Mouse (Mus musculus) heart, embryonic 11.5 days (tissue): ENCODE measurements around the gene Znrf3. TPM values are rescaled to one million over a fixed set of nuclear protein-coding genes. Genes with fewer than 3 reads are reported as not detected.

ENCODE experiments used
- ATAC-seq: fragments of 200-750 bp; cut with Nextera tagmentation; replicated peaks from 2 replicates; pipeline ENCODE4 v1.8.0; 2017; ENCODE audit warnings: moderate library complexity; ENCODE audit not compliant: insufficient number of reproducible peaks, low FRiP score, low TSS enrichment
- H3K27ac ChIP-seq: fragments of 300-500 bp; sonication (generic); 2 replicates; pipeline ENCODE4 v1.5.1; 2014; ENCODE audit warnings: mild to moderate bottlenecking, low read depth, low read length
- H3K27me3 ChIP-seq: fragments of 300-500 bp; sonication (generic); 2 replicates; pipeline ENCODE4 v1.6.1; 2014; ENCODE audit warnings: mild to moderate bottlenecking, low read length, mixed read lengths; ENCODE audit not compliant: control insufficient read depth, insufficient read depth
- H3K36me3 ChIP-seq: fragments of 300-500 bp; sonication (generic); 2 replicates; pipeline ENCODE4 v1.6.1; 2014; ENCODE audit warnings: mild to moderate bottlenecking, low read length, moderate library complexity, mixed read lengths; ENCODE audit not compliant: control insufficient read depth, insufficient read depth
- H3K4me1 ChIP-seq: fragments of 300-500 bp; sonication (generic); 2 replicates; pipeline ENCODE4 v1.6.1; 2014; ENCODE audit warnings: low read length; ENCODE audit not compliant: control insufficient read depth, insufficient read depth
- H3K4me2 ChIP-seq: fragments of 300-500 bp; sonication (generic); 2 replicates; pipeline ENCODE4 v1.6.1; 2014; ENCODE audit warnings: mild to moderate bottlenecking, moderate library complexity
- H3K4me3 ChIP-seq: fragments of 300-500 bp; sonication (generic); 2 replicates; pipeline ENCODE4 v1.5.1; 2014; ENCODE audit warnings: low read depth, low read length
- H3K9ac ChIP-seq: fragments of 300-500 bp; sonication (generic); 2 replicates; pipeline ENCODE4 v1.6.1; 2014; ENCODE audit warnings: mild to moderate bottlenecking, low read depth, low read length, moderate library complexity
- H3K9me3 ChIP-seq: fragments of 300-500 bp; sonication (generic); replicated peaks from 2 replicates; pipeline ENCODE4 v1.6.1; 2016; ENCODE audit warnings: low read length; ENCODE audit not compliant: control insufficient read depth
- WGBS: fragments of 180-500 bp; shearing (Covaris S2); extraction: QIAGEN DNeasy Blood & Tissue Kit; methylation state at CpG from one replicate; pipeline ENCODE4 v1.1.7; 2014; ENCODE audit not compliant: insufficient replicate concordance; 5-methylcytosine and 5-hydroxymethylcytosine counted together
- polyA plus RNA-seq: library from polyadenylated mRNA; unstranded; fragments of >200 nt; fragmentation: Nextera tagmentation; extraction: Ambion mirVana; gene quantifications from 2 replicates; pipeline ENCODE4 v1.2.1, GENCODE M21; 2014

Znrf3 gene
- polyA plus RNA-seq, 1 experiment from 2014 or later, result 9.3 TPM

GRCm38 (mm10) chr11:5327693-5328092 lies 117.0 kb downstream of the Znrf3 start:
- no peak overlapping the region for H3K4me2 ChIP-seq
- no peak overlapping the region for H3K9ac ChIP-seq
- WGBS, result 90% methylated on average over 1 of the region's 1 CpGs
- H3K27ac ChIP-seq, result no peak overlapping the region
- ATAC-seq, result no peak
- no peaks in the 10 kb centered on the region for H3K9me3 ChIP-seq
- no peak overlapping the region for H3K4me3 ChIP-seq
- no peaks in the 10 kb centered on the region for H3K27me3 ChIP-seq
- no peaks in the 10 kb centered on the region for H3K4me1 ChIP-seq
- H3K36me3 ChIP-seq, result no peaks in the 10 kb centered on the region

- Histone ChIP-seq H3K9me3 (no peaks in the 10 kb centered on the region), H3K36me3 (no peaks in the 10 kb centered on the region), H3K27me3 (no peaks in the 10 kb centered on the region), H3K9ac (no peak overlapping the region), H3K4me1 (no peaks in the 10 kb centered on the region), H3K4me2 (no peak overlapping the region), H3K27ac (no peak overlapping the region), H3K4me3 (no peak overlapping the region)
- 89% methylated on average over 3 of the region's 3 CpGs for WGBS
- no peak for ATAC-seq
Observed at GRCm38 (mm10) chr11:5326252-5326651, 118.4 kb downstream of the Znrf3 start.

GRCm38 (mm10) chr11:5325217-5325616 lies 119.4 kb downstream of the Znrf3 start:
- Histone ChIP-seq H3K4me3 (no peak overlapping the region), H3K9ac (no peak overlapping the region), H3K4me2 (no peak overlapping the region), H3K27ac (no peak overlapping the region), H3K27me3 (no peaks in the 10 kb centered on the region), H3K36me3 (no peaks in the 10 kb centered on the region), H3K4me1 (no peaks in the 10 kb centered on the region), H3K9me3 (no peaks in the 10 kb centered on the region)
- 89% methylated on average over 6 of the region's 6 CpGs for WGBS
- no peak for ATAC-seq

DNA sequence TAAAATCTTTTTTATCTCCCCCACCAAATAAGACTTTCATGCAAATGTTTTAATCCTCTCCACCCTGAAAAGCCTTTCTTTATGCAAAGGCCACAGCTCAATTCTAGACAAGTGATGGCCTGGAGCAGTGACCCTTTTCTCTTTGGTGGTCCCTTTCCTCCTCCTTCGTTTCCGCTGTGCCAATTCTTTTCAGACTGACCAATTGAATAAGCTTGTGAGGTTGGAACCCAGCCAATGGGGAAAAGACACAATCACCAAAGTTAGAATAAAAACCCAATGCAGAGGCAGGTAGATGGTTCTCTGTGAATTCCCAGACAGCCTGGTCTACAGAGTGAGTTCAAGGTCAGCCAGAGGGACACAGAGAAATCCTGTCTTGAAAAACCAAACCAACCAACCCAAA lies 120.4 kb downstream of the Znrf3 start:
- Histone ChIP-seq H3K4me1 (no peaks in the 10 kb centered on the region), H3K4me2 (no peak overlapping the region), H3K4me3 (no peak overlapping the region), H3K27me3 (no peaks in the 10 kb centered on the region), H3K9ac (no peak overlapping the region), H3K36me3 (no peaks in the 10 kb centered on the region), H3K9me3 (no peaks in the 10 kb centered on the region), H3K27ac (no peak overlapping the region)
- no peak for ATAC-seq
- 79% methylated on average over 2 of the region's 2 CpGs for WGBS

DNA sequence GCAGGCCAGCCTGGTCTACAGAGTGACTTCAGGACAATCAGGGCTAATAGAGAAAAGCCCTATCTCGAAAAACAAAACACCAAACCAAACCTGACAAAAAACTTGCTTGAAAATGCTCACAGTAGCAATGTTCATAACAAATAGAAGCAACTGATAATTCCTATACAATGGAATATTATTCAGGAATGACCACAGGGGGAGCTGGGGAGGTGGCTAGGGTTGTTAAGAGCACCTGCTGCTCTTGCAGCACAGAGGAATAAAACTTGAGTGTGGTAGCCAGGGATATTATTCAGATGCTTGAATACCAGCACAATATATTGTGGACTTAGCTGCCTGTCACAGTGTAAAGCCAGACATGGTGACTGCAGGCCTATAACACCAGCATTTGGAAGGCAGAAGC lies 123.0 kb downstream of the Znrf3 start:
- Histone ChIP-seq H3K27me3 (no peaks in the 10 kb centered on the region), H3K27ac (no peak overlapping the region), H3K9ac (no peak overlapping the region), H3K4me2 (no peak overlapping the region), H3K4me3 (no peak overlapping the region), H3K9me3 (no peaks in the 10 kb centered on the region), H3K4me1 (peaks cover 13% of the 10 kb centered on the region), H3K36me3 (no peaks in the 10 kb centered on the region)
- ATAC-seq, result no peak
- 85% methylated on average over 1 of the region's 1 CpGs for WGBS

DNA sequence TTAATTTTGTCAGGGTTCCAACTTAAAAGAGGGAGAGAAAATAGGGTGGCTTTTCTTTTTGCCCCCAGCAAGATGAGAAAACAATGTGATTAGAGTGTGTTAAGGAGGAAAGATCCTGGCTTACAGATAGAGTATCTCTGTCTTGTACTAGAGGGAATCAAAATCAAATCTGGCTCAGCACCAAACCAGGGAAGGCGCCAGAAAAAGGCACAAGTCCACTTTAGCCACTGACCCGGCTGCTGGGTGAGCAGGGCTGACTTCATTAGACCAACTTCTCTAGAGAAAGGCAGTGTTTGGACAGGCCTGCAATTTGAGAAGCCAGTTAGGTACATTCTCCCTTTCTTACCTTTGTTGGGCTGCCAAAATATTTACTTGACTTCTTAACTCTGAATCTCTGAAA lies 125.7 kb downstream of the Znrf3 start:
- Histone ChIP-seq H3K36me3 (no peaks in the 10 kb centered on the region), H3K9ac (no peak overlapping the region), H3K4me3 (no peak overlapping the region), H3K27ac (no peak overlapping the region), H3K9me3 (no peaks in the 10 kb centered on the region), H3K4me1 (peaks cover 17% of the 10 kb centered on the region), H3K27me3 (no peaks in the 10 kb centered on the region), H3K4me2 (no peak overlapping the region)
- 48% methylated on average over 2 of the region's 2 CpGs for WGBS
- ATAC-seq, result no peak

- H3K9me3 ChIP-seq, result no peaks in the 10 kb centered on the region
- no peak overlapping the region for H3K27ac ChIP-seq
- H3K9ac ChIP-seq, result no peak overlapping the region
- no peaks in the 10 kb centered on the region for H3K36me3 ChIP-seq
- no peak overlapping the region for H3K4me3 ChIP-seq
- peaks cover 18% of the 10 kb centered on the region for H3K4me1 ChIP-seq
- no peak overlapping the region for H3K4me2 ChIP-seq
- WGBS, result 22% methylated on average over 8 of the region's 8 CpGs
- no peak for ATAC-seq
- H3K27me3 ChIP-seq, result no peaks in the 10 kb centered on the region
Observed at GRCm38 (mm10) chr11:5318035-5318775, 126.4 kb downstream of the Znrf3 start.

DNA sequence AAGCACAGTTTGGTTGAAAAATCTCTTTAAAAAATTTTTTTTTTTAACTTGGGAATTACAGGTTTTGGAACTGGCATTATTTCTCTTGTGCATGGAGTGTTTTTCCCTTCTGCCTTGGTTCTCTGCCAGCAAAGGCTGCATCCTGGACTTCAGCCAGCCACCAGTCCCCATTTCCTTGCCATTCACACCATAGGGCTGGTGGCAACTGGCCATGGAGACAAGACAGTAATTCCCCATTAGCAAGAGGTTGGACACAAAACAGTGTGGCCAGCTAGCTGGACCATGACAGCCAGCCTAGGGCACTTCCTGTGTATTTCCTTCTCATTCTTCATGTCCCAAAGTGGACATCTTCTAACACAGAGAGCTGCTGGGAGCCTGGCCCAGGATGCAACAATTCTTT lies 129.9 kb downstream of the Znrf3 start:
- Histone ChIP-seq H3K4me1 (peaks cover 29% of the 10 kb centered on the region), H3K9ac (no peak overlapping the region), H3K36me3 (no peaks in the 10 kb centered on the region), H3K4me2 (no peak overlapping the region), H3K9me3 (no peaks in the 10 kb centered on the region), H3K4me3 (no peak overlapping the region), H3K27ac (no peak overlapping the region), H3K27me3 (no peaks in the 10 kb centered on the region)
- no peak for ATAC-seq

- ATAC-seq, result no peak
- no peak overlapping the region for H3K4me2 ChIP-seq
- H3K27ac ChIP-seq, result no peak overlapping the region
- no peaks in the 10 kb centered on the region for H3K36me3 ChIP-seq
- no peaks in the 10 kb centered on the region for H3K9me3 ChIP-seq
- no peaks in the 10 kb centered on the region for H3K27me3 ChIP-seq
- H3K9ac ChIP-seq, result no peak overlapping the region
- WGBS, result 54% methylated on average over 3 of the region's 3 CpGs
- H3K4me1 ChIP-seq, result peaks cover 29% of the 10 kb centered on the region
- H3K4me3 ChIP-seq, result no peak overlapping the region
Observed at GRCm38 (mm10) chr11:5314330-5314741, 130.3 kb downstream of the Znrf3 start.
